ENCODE assay signal across 8 mouse cellular contexts in the genomic region with DNA sequence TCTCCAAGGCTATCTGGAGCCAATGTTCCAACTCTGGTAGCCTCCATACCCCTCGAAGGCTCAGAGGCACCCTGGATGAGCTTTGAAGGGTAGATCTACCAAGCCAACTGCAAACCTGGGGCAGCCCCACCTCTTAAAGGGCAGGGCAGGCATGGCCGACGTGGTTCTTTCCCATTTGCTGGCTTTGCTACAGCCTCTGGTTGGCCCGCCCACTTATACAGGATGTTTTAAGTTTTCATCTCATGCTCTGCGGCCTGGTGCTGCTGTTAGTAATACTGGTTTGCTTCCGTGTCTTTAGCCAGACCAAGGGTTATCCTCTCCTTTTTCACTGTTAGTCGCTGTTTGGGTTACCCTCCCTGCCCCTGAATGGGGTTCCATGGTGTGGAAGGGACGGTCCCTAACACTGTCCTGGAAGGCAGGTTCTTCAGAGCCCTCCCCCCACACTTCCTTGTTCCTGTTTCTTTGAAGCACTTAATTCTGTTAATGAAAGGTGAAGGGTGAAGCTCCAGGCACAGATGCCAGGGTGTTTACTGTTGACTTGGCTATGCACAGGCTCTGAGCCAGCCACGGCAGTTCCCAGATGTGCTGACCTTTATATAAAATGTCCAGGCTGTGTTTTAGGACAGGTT. TPM values are rescaled to one million over a fixed set of nuclear protein-coding genes. Genes with fewer than 3 reads are reported as not detected.
A peak's percentile ranks its signal among the peaks of the same experiment; 100 is the strongest.
DNase-seq lines count a peak whose midpoint lies in the region; ATAC-seq and TF ChIP-seq lines count a peak whose summit lies in the region.

No protein-coding gene starts in this region.

- peak; percentile 59 for DNase-seq in cerebellum, adult 9-11 months
- no peak for DNase-seq in cerebellum, adult 8-10 months
- peak; percentile 56 to 62 for DNase-seq in adrenal gland, postnatal 36 days
- DNase-seq in kidney, postnatal 36 days, result peak; percentile 80 to 90
- DNase-seq in thymus, adult 2 months, result peak; percentile 72
- no peak for DNase-seq in frontal cortex, postnatal 25 days (ENCODE audit: low spot score in 2 of 2)

- H3K27ac ChIP-seq in heart, embryonic 15.5 days, result peak overlapping the region; percentile 13; the same call in 1 of the 2 replicates
- peak overlapping the region; percentile 73 for H3K27ac ChIP-seq in thymus, adult 2 months (ENCODE audit: control insufficient read depth, insufficient read depth, low read length)

- peaks cover 44% of the 10 kb centered on the region for H3K4me1 ChIP-seq in heart, embryonic 15.5 days (replicated peaks)
- H3K4me1 ChIP-seq in megakaryocyte, embryonic 14.5 days, result peaks cover 85% of the 10 kb centered on the region
- peaks cover 37% of the 10 kb centered on the region for H3K4me1 ChIP-seq in thymus, adult 2 months (replicated peaks; ENCODE audit: control insufficient read depth, insufficient read depth, low read length)

- peak overlapping the region; percentile 77 for H3K4me3 ChIP-seq in heart, embryonic 15.5 days
- H3K4me3 ChIP-seq in megakaryocyte, embryonic 14.5 days (replicated peaks), result peak overlapping the region; percentile 97
- peak overlapping the region; percentile 50 for H3K4me3 ChIP-seq in thymus, adult 2 months (ENCODE audit: control insufficient read depth, insufficient read depth, low read length)

- no peaks in the 10 kb centered on the region for H3K27me3 ChIP-seq in heart, embryonic 15.5 days
- peaks cover 7% of the 10 kb centered on the region for H3K27me3 ChIP-seq in megakaryocyte, embryonic 14.5 days (replicated peaks)
- no peaks in the 10 kb centered on the region for H3K27me3 ChIP-seq in thymus, adult 2 months (ENCODE audit: control insufficient read depth, insufficient read depth, low read length)

- no peak for TF ChIP-seq CTCF in thymus, adult 2 months (IDR thresholded peaks at IDR 0.05; ENCODE audit: borderline replicate concordance, control insufficient read depth, extremely low read depth, insufficient read depth, low read length, poor library complexity)

- 0 out of 2 replicates have a peak, but pooled peaks have one; percentile 20 for TF ChIP-seq POLR2A in thymus, adult 2 months (IDR thresholded peaks at IDR 0.05; ENCODE audit: control insufficient read depth, extremely low read depth, insufficient read depth, low read length, poor library complexity)

- H3K36me3 ChIP-seq in heart, embryonic 15.5 days, result peaks cover 24% of the 10 kb centered on the region
- H3K36me3 ChIP-seq in megakaryocyte, embryonic 14.5 days (replicated peaks; ENCODE audit: low read length), result peaks cover 44% of the 10 kb centered on the region
- peaks cover 6% of the 10 kb centered on the region for H3K36me3 ChIP-seq in thymus, adult 2 months (ENCODE audit: control insufficient read depth, insufficient read depth, low read length)

- H3K9me3 ChIP-seq in heart, embryonic 15.5 days (replicated peaks), result no peaks in the 10 kb centered on the region
- no peaks in the 10 kb centered on the region for H3K9me3 ChIP-seq in megakaryocyte, embryonic 14.5 days

- ATAC-seq in heart, embryonic 15.5 days (replicated peaks; ENCODE audit: insufficient number of reproducible peaks, insufficient read depth, low FRiP score, low read depth), result no peak

- H3K9ac ChIP-seq in heart, embryonic 15.5 days, result peak overlapping the region; percentile 84; the same call in 1 of the 2 replicates

- 54% methylated on average over 9 of the region's 9 CpGs for WGBS in heart, embryonic 15.5 days
- 9% methylated on average over 9 of the region's 9 CpGs for WGBS in thymus, adult 2 months

- H3K4me2 ChIP-seq in heart, embryonic 15.5 days, result peak overlapping the region; percentile 87

RNA-seq across cellular contexts. Expression of a gene that starts 3.4 kb away (rescaled TPM):
- total RNA-seq in adrenal gland, postnatal 36 days (2021), result 10 to 100 TPM; 41.7 to 43.4 TPM
- polyA plus RNA-seq in heart, embryonic 15.5 days (2015; fragmentation: Nextera tagmentation; extraction: Ambion mirVana), result 40.8 and 56.4 TPM in 2 replicates
- polyA plus RNA-seq in megakaryocyte, embryonic 14.5 days (2012; ENCODE audit: insufficient read depth, low replicate concordance), result 86.4 and 115 TPM in 2 replicates
- polyA plus RNA-seq in thymus, adult 2 months (2012; rRNA removed), result 81.2 and 86.3 TPM in 2 replicates

RNA-seq across cellular contexts. Expression of a gene that starts 10.6 kb away (rescaled TPM):
- 10 to 100 TPM; 29.8 to 44.9 TPM for total RNA-seq in adrenal gland, postnatal 36 days (2021)
- polyA plus RNA-seq in heart, embryonic 15.5 days (2015; fragmentation: Nextera tagmentation; extraction: Ambion mirVana), result 10.1 and 14.1 TPM in 2 replicates
- 3.7 and 8.9 TPM in 2 replicates for polyA plus RNA-seq in megakaryocyte, embryonic 14.5 days (2012; ENCODE audit: insufficient read depth, low replicate concordance)
- polyA plus RNA-seq in thymus, adult 2 months (2012; rRNA removed), result 62.4 and 70.5 TPM in 2 replicates

RNA-seq across cellular contexts. Expression of a gene that starts 18.8 kb away (rescaled TPM):
- total RNA-seq in adrenal gland, postnatal 36 days (2021), result under 1 TPM; 0.56 to 0.99 TPM
- polyA plus RNA-seq in heart, embryonic 15.5 days (2015; fragmentation: Nextera tagmentation; extraction: Ambion mirVana), result 1.5 and 1.7 TPM in 2 replicates
- not detected in 2 replicates for polyA plus RNA-seq in megakaryocyte, embryonic 14.5 days (2012; ENCODE audit: insufficient read depth, low replicate concordance)
- polyA plus RNA-seq in thymus, adult 2 months (2012; rRNA removed), result 0.04 and 0.15 TPM in 2 replicates

RNA-seq across cellular contexts. Expression of a gene that starts 44.6 kb away (rescaled TPM):
- total RNA-seq in adrenal gland, postnatal 36 days (2021), result 10 to 100 TPM; 13.4 to 16.4 TPM
- polyA plus RNA-seq in heart, embryonic 15.5 days (2015; fragmentation: Nextera tagmentation; extraction: Ambion mirVana), result 7.9 and 10.6 TPM in 2 replicates
- polyA plus RNA-seq in megakaryocyte, embryonic 14.5 days (2012; ENCODE audit: insufficient read depth, low replicate concordance), result 12.5 and 18.5 TPM in 2 replicates
- 97.4 and 98.9 TPM in 2 replicates for polyA plus RNA-seq in thymus, adult 2 months (2012; rRNA removed)

RNA-seq across cellular contexts. Expression of a gene that starts 50.2 kb away (rescaled TPM):
- total RNA-seq in adrenal gland, postnatal 36 days (2021), result 10 to 100 TPM in 1 of 2 experiments, 1 to 10 TPM in 1; 9.9 to 14.3 TPM
- polyA plus RNA-seq in heart, embryonic 15.5 days (2015; fragmentation: Nextera tagmentation; extraction: Ambion mirVana), result 14.8 and 18.2 TPM in 2 replicates
- 3.8 and 7.9 TPM in 2 replicates for polyA plus RNA-seq in megakaryocyte, embryonic 14.5 days (2012; ENCODE audit: insufficient read depth, low replicate concordance)
- polyA plus RNA-seq in thymus, adult 2 months (2012; rRNA removed), result 82.9 and 94.4 TPM in 2 replicates

Comparison
In these comparisons a context has a peak if more than half of its experiments do, and no peak if none do; other contexts are left out.
1. DNase-seq: peak in cerebellum, adult 9-11 months (single experiment), adrenal gland, postnatal 36 days (2 of 2), kidney, postnatal 36 days (2 of 2) and thymus, adult 2 months (single experiment); none in cerebellum, adult 8-10 months (single experiment) and frontal cortex, postnatal 25 days (0 of 2).
2. Peak in every context shown above with its lines, with median percentiles within 50 percentile points of each other: H3K4me3 ChIP-seq.